Mouse (Mus musculus) liver, embryonic 12.5 days (tissue): ENCODE results near the gene Rdx. TPM values are rescaled to one million over a fixed set of nuclear protein-coding genes. Genes with fewer than 3 reads are reported as not detected.
"Not testable (repeated sequence)": the region's sequence is repeated elsewhere in the genome, so short reads cannot be mapped to it uniquely, and the experiment has no call there.

Experiments
- ATAC-seq: fragments of 200-750 bp; cut with Nextera tagmentation; 2 replicates; pipeline ENCODE4 v1.8.0; 2017; ENCODE audit warnings: moderate number of reproducible peaks, mild to moderate bottlenecking, moderate library complexity
- H3K27ac ChIP-seq: fragments of 300-500 bp; sonication (generic); 2 replicates; pipeline ENCODE4 v1.5.1; 2016; ENCODE audit warnings: mild to moderate bottlenecking
- H3K27me3 ChIP-seq: fragments of 300-500 bp; sonication (generic); replicated peaks from 2 replicates; pipeline ENCODE4 v1.6.1; 2016; ENCODE audit warnings: mild to moderate bottlenecking, moderate library complexity
- H3K36me3 ChIP-seq: fragments of 300-500 bp; sonication (generic); 2 replicates; pipeline ENCODE4 v1.6.1; 2016; ENCODE audit warnings: mild to moderate bottlenecking, moderate library complexity
- H3K4me1 ChIP-seq: fragments of 300-500 bp; sonication (generic); 2 replicates; pipeline ENCODE4 v1.6.1; 2016
- H3K4me2 ChIP-seq: fragments of 300-500 bp; sonication (generic); 2 replicates; pipeline ENCODE4 v1.6.1; 2016; ENCODE audit warnings: mild to moderate bottlenecking, moderate library complexity
- H3K4me3 ChIP-seq: fragments of 300-500 bp; sonication (generic); 2 replicates; pipeline ENCODE4 v1.5.1; 2016; ENCODE audit warnings: mild to moderate bottlenecking, moderate library complexity
- H3K9ac ChIP-seq: fragments of 300-500 bp; sonication (generic); 2 replicates; pipeline ENCODE4 v1.6.1; 2016; ENCODE audit warnings: mild to moderate bottlenecking, moderate library complexity
- H3K9me3 ChIP-seq: fragments of 300-500 bp; sonication (generic); replicated peaks from 2 replicates; pipeline ENCODE4 v1.6.1; 2016; ENCODE audit warnings: mild to moderate bottlenecking, moderate library complexity
- WGBS: fragments of 180-500 bp; shearing (Covaris S2); methylation state at CpG from one replicate; pipeline ENCODE4 v1.1.7; 2016; ENCODE audit not compliant: insufficient replicate concordance; 5-methylcytosine and 5-hydroxymethylcytosine counted together
- polyA plus RNA-seq: library from polyadenylated mRNA; unstranded; fragments of >200 nt; fragmentation: Nextera tagmentation; extraction: Ambion mirVana; gene quantifications from 2 replicates; pipeline ENCODE4 v1.2.1, GENCODE M21; 2016

Gene Rdx
- polyA plus RNA-seq, 1 experiment from 2014 or later = 91.0 TPM

DNA sequence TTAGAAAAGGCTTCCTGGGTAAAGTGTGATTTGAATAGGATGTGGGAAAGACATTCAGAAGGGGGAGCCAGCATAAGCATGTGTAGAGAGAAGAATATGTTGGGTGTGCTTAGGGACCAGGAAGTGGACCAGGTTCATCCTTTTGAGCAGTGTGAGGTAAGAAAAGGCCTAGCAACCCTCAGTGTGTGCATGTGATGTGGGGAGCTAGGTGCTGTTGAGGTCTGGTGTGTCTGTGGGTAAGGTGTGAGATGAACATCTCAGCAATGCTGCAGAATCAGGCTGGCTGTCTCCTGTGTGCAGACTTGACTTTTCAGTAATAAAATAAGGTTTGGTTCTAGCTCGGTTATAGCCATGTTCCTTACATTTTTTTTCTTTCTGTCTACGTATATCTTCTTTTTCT is 23.1 kb downstream of the Rdx start:
- no peak overlapping the region for H3K9ac ChIP-seq
- H3K27me3 ChIP-seq = no peaks in the 10 kb centered on the region
- H3K27ac ChIP-seq = no peak overlapping the region
- H3K36me3 ChIP-seq = peaks cover 86% of the 10 kb centered on the region
- no peaks in the 10 kb centered on the region for H3K9me3 ChIP-seq
- H3K4me2 ChIP-seq = no peak overlapping the region
- WGBS = 79% methylated on average over 2 of the region's 2 CpGs
- no peaks in the 10 kb centered on the region for H3K4me1 ChIP-seq
- ATAC-seq = no peak
- H3K4me3 ChIP-seq = no peak overlapping the region

DNA sequence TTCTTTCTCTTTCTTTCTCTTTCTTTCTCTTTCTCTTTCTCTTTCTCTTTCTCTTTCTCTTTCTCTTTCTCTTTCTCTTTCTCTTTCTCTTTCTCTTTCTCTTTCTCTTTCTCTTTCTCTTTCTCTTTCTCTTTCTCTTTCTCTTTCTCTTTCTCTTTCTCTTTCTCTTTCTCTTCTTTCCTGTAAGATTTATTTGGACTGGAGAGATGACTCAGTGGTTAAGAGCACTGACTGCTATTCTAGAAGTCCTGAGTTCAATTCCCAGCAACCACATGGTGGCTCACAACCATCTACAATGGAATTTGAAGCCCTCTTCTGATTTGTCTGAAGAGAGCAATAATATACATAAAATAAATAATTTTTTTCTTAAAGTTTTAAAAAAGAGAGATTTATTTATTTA is 24.4 kb downstream of the Rdx start:
- H3K4me3 ChIP-seq, H3K27ac ChIP-seq, H3K9me3 ChIP-seq, H3K27me3 ChIP-seq, H3K9ac ChIP-seq, H3K4me2 ChIP-seq, H3K4me1 ChIP-seq, ATAC-seq: not testable (repeated sequence)
- H3K36me3 ChIP-seq = peaks cover 86% of the 10 kb centered on the region

DNA sequence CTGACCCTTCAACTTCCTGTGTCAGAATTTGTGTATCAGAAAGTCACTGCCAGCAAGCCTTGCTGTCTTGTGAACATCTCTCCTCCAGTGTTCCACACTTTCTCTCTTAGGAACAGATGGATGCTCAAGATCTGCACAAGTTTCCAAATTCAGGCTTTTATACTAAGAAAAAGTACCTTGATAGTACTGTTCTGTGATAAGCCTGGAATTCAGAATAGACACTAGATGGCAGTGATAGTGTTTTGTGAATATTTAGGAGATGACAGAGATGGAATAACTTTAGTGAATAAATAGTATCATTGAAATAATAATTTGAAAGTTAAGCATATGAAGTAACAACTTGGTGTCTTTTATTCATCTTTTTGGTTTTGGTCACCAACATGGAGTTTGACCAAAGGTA is 25.2 kb downstream of the Rdx start:
- Histone ChIP-seq H3K4me1 (no peaks in the 10 kb centered on the region), H3K9ac (no peak overlapping the region), H3K27me3 (no peaks in the 10 kb centered on the region), H3K27ac (no peak overlapping the region), H3K4me2 (no peak overlapping the region), H3K4me3 (no peak overlapping the region), H3K36me3 (peaks cover 86% of the 10 kb centered on the region), H3K9me3 (no peaks in the 10 kb centered on the region)
- ATAC-seq = no peak

- peaks cover 88% of the 10 kb centered on the region for H3K36me3 ChIP-seq
These were observed 29.1 kb downstream of the Rdx start for GRCm38 (mm10) chr9:52076089-52076488.

GRCm38 (mm10) chr9:52077692-52078091 is 30.7 kb downstream of the Rdx start:
- no peaks in the 10 kb centered on the region for H3K9me3 ChIP-seq
- H3K4me3 ChIP-seq = no peak overlapping the region
- peaks cover 88% of the 10 kb centered on the region for H3K36me3 ChIP-seq
- H3K9ac ChIP-seq = no peak overlapping the region
- no peak for ATAC-seq
- H3K27ac ChIP-seq = no peak overlapping the region
- no peaks in the 10 kb centered on the region for H3K27me3 ChIP-seq
- 70% methylated on average over 1 of the region's 1 CpGs for WGBS
- H3K4me2 ChIP-seq = no peak overlapping the region
- no peaks in the 10 kb centered on the region for H3K4me1 ChIP-seq

More at GRCm38 (mm10) chr9:52076089-52076488, 29.1 kb downstream of the Rdx start:
- WGBS = 78% methylated on average over 2 of the region's 2 CpGs
- ATAC-seq = no peak
- no peak overlapping the region for H3K27ac ChIP-seq
- H3K9me3 ChIP-seq = no peaks in the 10 kb centered on the region
- no peak overlapping the region for H3K9ac ChIP-seq
- no peaks in the 10 kb centered on the region for H3K4me1 ChIP-seq
- no peak overlapping the region for H3K4me3 ChIP-seq
- H3K27me3 ChIP-seq = no peaks in the 10 kb centered on the region
- no peak overlapping the region for H3K4me2 ChIP-seq

DNA sequence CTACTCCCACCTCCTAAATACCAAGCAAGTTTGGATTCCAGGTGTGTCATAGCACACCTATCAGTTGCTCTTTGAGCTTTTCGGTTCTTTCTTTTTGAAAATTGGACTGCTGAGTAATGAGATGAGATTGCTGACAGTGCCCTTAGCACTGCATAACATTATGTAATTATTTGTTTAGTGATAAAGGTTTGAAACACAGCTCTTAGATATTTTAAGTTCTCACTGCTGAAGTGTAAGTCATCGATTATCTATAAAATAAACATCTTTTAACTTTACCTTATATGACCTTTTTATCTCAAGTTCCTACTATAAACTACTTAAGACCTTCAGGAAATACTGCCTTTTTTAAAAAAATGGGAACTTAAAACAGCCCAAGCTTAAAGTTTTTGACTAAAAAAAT is 35.0 kb downstream of the Rdx start:
- Histone ChIP-seq H3K27ac (no peak overlapping the region), H3K4me2 (no peak overlapping the region), H3K27me3 (no peaks in the 10 kb centered on the region), H3K4me3 (no peak overlapping the region), H3K9me3 (no peaks in the 10 kb centered on the region), H3K36me3 (peaks cover 85% of the 10 kb centered on the region), H3K9ac (no peak overlapping the region), H3K4me1 (no peaks in the 10 kb centered on the region)
- WGBS = 74% methylated on average over 2 of the region's 2 CpGs
- no peak for ATAC-seq

DNA sequence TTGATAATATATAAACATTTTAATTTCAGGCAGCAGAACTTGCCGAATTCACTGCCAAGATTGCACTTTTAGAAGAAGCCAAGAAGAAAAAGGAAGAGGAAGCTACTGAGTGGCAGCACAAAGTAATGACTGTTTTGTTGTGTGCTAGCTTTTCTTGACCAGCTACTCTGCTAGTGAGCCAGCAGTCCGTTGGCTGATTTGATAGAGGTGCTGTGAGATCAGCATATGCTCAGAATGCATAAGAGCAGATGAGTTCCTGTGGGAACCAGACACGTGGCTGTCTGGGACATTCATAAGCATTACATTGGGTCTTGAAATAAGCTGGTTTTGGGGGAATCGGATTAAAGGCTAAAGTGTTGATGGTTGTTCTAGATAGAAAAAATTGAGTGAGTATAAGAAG is 35.4 kb downstream of the Rdx start:
- ATAC-seq = no peak
- no peaks in the 10 kb centered on the region for H3K27me3 ChIP-seq
- H3K9me3 ChIP-seq = no peaks in the 10 kb centered on the region
- H3K4me1 ChIP-seq = no peaks in the 10 kb centered on the region
- no peak overlapping the region for H3K4me2 ChIP-seq
- H3K27ac ChIP-seq = no peak overlapping the region
- WGBS = 73% methylated on average over 4 of the region's 4 CpGs
- H3K4me3 ChIP-seq = no peak overlapping the region
- no peak overlapping the region for H3K9ac ChIP-seq
- H3K36me3 ChIP-seq = peaks cover 85% of the 10 kb centered on the region

DNA sequence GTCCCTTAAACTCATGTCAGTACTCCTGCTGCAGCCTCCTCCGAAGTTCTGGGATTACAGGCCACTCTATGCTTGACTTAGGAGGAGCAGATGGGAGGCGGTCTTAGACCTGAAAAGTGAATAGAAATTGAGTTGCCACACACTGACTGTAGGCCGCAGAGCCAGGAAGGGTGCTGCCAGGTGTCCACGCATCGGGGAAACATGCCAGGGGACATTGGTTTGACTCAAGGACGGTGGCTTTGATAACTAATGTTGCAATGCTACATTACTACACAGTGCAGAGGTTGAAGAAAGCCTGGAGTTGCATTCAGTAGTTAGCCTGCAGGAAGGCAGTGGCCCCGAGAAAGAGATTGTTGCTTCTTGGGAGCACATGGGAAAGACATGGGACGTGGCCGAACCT is 44.8 kb downstream of the Rdx start:
- ATAC-seq = no peak
- WGBS = 73% methylated on average over 9 of the region's 9 CpGs
- H3K27ac ChIP-seq = no peak overlapping the region

DNA sequence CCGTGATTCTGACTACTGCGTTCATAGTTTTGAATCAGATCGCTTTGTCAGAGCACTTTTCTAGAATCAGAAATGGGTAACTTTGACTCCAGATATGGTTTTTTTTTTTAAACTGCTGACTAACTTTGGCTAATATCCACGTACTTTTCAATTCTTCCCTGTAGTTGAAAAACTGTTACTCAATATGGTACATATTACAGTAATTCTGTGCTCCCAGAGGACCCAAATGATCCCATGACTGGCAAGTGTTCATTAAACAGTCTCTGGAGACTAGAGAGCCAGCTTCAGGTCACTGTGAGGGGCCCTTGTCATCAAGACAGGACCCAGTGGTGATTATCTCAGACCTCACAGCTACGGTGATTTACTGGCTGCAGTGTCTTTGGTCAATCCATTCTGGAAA is 45.3 kb downstream of the Rdx start:
- ATAC-seq = no peak
- Histone ChIP-seq H3K4me3 (no peak overlapping the region), H3K27me3 (peaks cover 2% of the 10 kb centered on the region; the same call in 1 of the 2 replicates), H3K9ac (no peak overlapping the region), H3K36me3 (peaks cover 22% of the 10 kb centered on the region), H3K9me3 (no peaks in the 10 kb centered on the region), H3K4me1 (peaks cover 28% of the 10 kb centered on the region), H3K4me2 (no peak overlapping the region), H3K27ac (no peak overlapping the region)
- WGBS = 65% methylated on average over 5 of the region's 5 CpGs

More for the DNA sequence above, 44.8 kb downstream of the Rdx start:
- no peak overlapping the region for H3K4me2 ChIP-seq
- H3K4me3 ChIP-seq = no peak overlapping the region
- H3K36me3 ChIP-seq = peaks cover 28% of the 10 kb centered on the region
- H3K9me3 ChIP-seq = no peaks in the 10 kb centered on the region
- H3K9ac ChIP-seq = no peak overlapping the region
- no peaks in the 10 kb centered on the region for H3K27me3 ChIP-seq
- peaks cover 28% of the 10 kb centered on the region for H3K4me1 ChIP-seq

- Histone ChIP-seq H3K27me3 (peaks cover 5% of the 10 kb centered on the region; the same call in 1 of the 2 replicates), H3K4me2 (no peak overlapping the region), H3K36me3 (peaks cover 14% of the 10 kb centered on the region), H3K4me3 (no peak overlapping the region), H3K9ac (no peak overlapping the region), H3K4me1 (peaks cover 28% of the 10 kb centered on the region), H3K9me3 (no peaks in the 10 kb centered on the region), H3K27ac (peak overlapping the region; percentile 11; the same call in 1 of the 2 replicates)
- ATAC-seq = peak; percentile 68
- WGBS = 22% methylated on average over 8 of the region's 8 CpGs
These were observed 46.1 kb downstream of the Rdx start for GRCm38 (mm10) chr9:52093108-52093507.

DNA sequence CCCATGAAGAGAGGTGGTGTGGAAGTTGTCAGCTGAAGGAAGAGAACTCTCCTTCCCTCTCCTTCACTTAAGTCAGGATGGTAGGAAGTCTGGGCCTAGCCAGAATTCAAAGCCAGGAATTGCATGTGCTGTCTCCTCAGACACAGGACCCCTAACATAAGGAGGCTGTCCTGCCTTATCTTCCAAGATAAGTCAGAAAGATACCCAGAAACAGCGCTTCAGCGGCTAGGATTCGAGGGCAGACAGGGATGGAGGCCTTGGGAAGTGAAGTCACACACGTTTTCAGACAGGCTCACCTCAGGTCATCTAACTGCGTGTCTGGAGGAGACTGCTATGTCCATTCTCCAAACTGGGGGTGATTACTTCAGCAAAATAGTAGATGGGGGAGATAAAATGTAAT is 47.0 kb downstream of the Rdx start:
- Histone ChIP-seq H3K27me3 (peaks cover 5% of the 10 kb centered on the region; the same call in 1 of the 2 replicates), H3K4me1 (peaks cover 28% of the 10 kb centered on the region), H3K4me3 (no peak overlapping the region), H3K36me3 (peaks cover 7% of the 10 kb centered on the region), H3K9ac (no peak overlapping the region), H3K9me3 (no peaks in the 10 kb centered on the region), H3K4me2 (no peak overlapping the region), H3K27ac (no peak overlapping the region)
- 39% methylated on average over 5 of the region's 5 CpGs for WGBS
- ATAC-seq = no peak

- whole genome bisulfite sequencing = 78% methylated on average over 10 of the region's 10 CpGs
- ATAC-seq = no peak
- Histone ChIP-seq H3K36me3 (peaks cover 5% of the 10 kb centered on the region), H3K9me3 (no peaks in the 10 kb centered on the region), H3K27ac (no peak overlapping the region), H3K4me2 (no peak overlapping the region), H3K4me1 (peaks cover 28% of the 10 kb centered on the region), H3K4me3 (no peak overlapping the region), H3K9ac (no peak overlapping the region), H3K27me3 (peaks cover 5% of the 10 kb centered on the region; the same call in 1 of the 2 replicates)
These were observed 47.6 kb downstream of the Rdx start for GRCm38 (mm10) chr9:52094471-52094980.

DNA sequence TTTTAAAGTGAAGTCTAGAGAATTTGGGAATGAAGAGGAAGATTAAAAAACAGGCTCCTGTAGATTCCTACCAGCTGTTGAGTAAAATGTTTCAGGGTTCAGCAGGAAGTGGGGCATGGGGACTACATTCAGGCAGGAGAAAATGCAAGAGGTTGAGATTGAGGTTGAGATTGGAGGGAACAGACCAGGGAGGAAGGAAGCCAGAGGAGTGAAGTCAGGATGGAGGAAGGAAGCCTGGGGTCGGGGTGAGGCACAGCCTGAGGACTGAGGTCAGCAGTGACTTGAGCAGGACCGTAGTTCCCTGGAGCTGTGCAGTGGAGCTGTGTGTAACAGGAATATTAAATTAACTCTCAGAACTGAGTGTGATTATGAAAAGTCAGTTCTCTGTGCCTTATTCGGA is 48.7 kb downstream of the Rdx start:
- peaks cover 28% of the 10 kb centered on the region for H3K4me1 ChIP-seq
- no peak overlapping the region for H3K9ac ChIP-seq
- H3K4me2 ChIP-seq = no peak overlapping the region
- 0 out of 2 replicates have a peak, but pooled peaks cover 2% of the 10 kb centered on the region for H3K36me3 ChIP-seq
- no peak overlapping the region for H3K27ac ChIP-seq
- 28% methylated on average over 3 of the region's 3 CpGs for WGBS
- H3K27me3 ChIP-seq = peaks cover 5% of the 10 kb centered on the region; the same call in 1 of the 2 replicates
- H3K4me3 ChIP-seq = no peak overlapping the region
- no peaks in the 10 kb centered on the region for H3K9me3 ChIP-seq
- no peak for ATAC-seq
